Mouse (Mus musculus): ENCODE data around the gene Psph. TPM values are rescaled to one million over a fixed set of nuclear protein-coding genes. Genes with fewer than 3 reads are reported as not detected.

Gene Psph
- polyA plus RNA-seq, 1 experiment from 2014 or later = 61.2 TPM

DNA sequence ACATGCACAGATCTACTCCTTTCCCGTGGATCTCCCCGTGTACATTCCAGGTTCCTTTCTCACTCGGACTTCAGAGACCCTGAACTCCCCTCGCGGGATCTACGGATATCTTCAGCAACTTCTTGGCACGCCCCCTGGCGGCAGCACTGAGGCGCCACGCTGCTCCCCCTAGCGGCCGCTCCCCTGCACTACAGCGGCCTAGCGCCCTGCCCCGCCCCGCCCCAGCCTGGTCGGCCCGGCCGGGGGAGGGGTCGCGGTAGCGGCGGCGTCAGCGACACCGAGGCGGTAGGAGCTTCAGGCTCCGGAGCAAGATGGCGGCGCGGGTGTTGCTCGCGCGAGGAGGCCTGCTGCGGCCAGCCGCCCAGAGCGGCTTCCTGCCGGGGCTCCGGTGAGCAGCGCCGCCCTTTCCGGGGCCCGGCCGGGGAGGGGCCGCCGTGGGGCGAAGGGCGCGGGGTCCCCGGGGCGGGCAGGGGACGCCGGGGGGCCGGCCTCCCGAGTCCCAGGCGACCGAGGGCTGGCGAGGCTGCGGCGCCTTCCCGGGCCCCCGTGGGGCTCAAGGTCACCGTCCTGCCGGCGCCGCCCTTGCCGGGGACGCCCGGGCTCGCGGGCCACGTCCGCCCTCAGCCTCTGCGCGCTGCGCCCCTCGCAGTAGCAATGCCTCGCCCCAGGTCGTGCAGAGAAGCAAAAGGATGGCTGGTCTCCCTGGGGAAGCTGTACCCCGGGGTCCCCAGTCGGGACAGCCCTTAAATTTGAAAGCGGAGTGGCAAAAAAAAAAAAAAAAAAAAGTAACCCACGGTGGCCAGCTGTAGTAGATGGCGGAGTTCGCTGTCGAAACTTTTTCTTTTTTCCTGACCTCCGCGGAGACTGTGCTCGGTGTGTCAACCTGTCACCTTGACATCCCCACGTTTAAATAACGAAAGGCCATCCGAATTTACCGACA is 62.1 kb downstream of the Psph start, which contains the start of gene Nipsnap2:
Nipsnap2 (plus strand) TSS at position 230 of the 940 bp plus-strand sequence.
- Histone ChIP-seq H3K36me3 (ENCODE audit: control insufficient read depth, insufficient read depth, low read length) (0 out of 2 replicates have a peak, but pooled peaks cover 1% of the 10 kb centered on the region), H3K4me2 (ENCODE audit: low read length) (peak within 1 kb of the TSS; percentile 48), H3K4me3 (ENCODE audit: low read depth, low read length) (peak within 1 kb of the TSS; percentile 84), H3K9ac (ENCODE audit: low read length) (peak within 1 kb of the TSS; percentile 94), H3K27me3 (replicated peaks; ENCODE audit: control insufficient read depth, insufficient read depth, low read length) (no peaks in the 10 kb centered on the region), H3K4me1 (ENCODE audit: control insufficient read depth, insufficient read depth, low read length) (peaks cover 8% of the 10 kb centered on the region), H3K27ac (ENCODE audit: low read depth, low read length) (peak within 1 kb of the TSS; percentile 92), H3K9me3 (replicated peaks; ENCODE audit: control insufficient read depth, low read length) (no peaks in the 10 kb centered on the region)
- ATAC-seq = peak; percentile 97
- peak; percentile 90 for DNase-seq (ENCODE audit: low spot score)
- under 1% methylated on average over 75 of the region's 93 CpGs for WGBS

DNA sequence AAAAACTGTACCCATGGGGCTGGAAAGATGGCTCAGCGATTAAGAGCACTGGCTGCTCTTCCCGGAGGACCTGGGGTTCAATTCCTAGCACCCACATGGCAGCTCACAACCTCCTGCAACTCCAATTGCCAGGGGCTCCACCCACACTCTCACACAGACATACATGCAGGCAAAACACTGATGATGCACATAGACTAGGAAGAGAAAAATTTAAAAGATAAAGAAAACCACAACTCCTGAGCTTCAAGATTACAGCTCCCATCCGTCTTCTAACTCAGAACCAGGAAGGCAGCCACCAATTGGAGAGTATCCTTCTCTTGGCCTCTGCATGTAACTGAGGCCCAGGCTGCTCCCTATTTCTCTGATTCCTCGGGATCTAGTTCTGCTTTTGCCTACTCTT is 63.0 kb downstream of the Psph start:
- WGBS = 52% methylated on average over 4 of the region's 4 CpGs
- ATAC-seq (no peak), DNase-seq (ENCODE audit: low spot score) (no peak)
- H3K4me1 ChIP-seq (ENCODE audit: control insufficient read depth, insufficient read depth, low read length) = peaks cover 8% of the 10 kb centered on the region
- no peak overlapping the region; the same call in 1 of the 2 replicates for H3K9ac ChIP-seq (ENCODE audit: low read length)
- no peaks in the 10 kb centered on the region for H3K27me3 ChIP-seq (replicated peaks; ENCODE audit: control insufficient read depth, insufficient read depth, low read length)
- H3K4me2 ChIP-seq (ENCODE audit: low read length) = peak overlapping the region; percentile 48
- peaks cover 8% of the 10 kb centered on the region for H3K36me3 ChIP-seq (ENCODE audit: control insufficient read depth, insufficient read depth, low read length)
- H3K27ac ChIP-seq (ENCODE audit: low read depth, low read length) = no peak overlapping the region
- peak overlapping the region; percentile 84 for H3K4me3 ChIP-seq (ENCODE audit: low read depth, low read length)
- no peaks in the 10 kb centered on the region for H3K9me3 ChIP-seq (replicated peaks; ENCODE audit: control insufficient read depth, low read length)

DNA sequence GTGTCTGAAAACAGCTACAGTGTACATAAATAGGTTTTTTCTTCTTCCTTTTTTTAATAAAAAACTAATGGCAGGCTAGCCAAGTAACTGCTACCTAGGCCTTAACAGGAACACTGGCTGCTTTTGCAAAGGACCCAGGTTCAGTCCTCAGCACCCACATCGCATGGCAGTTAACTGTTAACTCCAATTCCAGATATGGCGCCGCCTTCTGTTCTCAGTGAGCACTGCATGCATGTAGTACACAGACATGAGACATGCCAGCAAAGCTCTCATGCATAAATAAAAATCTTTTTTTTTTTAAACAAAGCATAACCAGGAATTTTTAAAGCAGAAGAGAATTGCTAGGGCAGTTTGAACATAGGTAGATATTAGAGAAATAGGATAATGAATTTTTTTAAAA is 67.1 kb downstream of the Psph start:
- DNase-seq (ENCODE audit: low spot score) (no peak), ATAC-seq (no peak)
- no peaks in the 10 kb centered on the region for H3K9me3 ChIP-seq (replicated peaks; ENCODE audit: control insufficient read depth, low read length)
- peaks cover 34% of the 10 kb centered on the region for H3K36me3 ChIP-seq (ENCODE audit: control insufficient read depth, insufficient read depth, low read length)
- H3K4me2 ChIP-seq (ENCODE audit: low read length) = no peak overlapping the region
- 89% methylated on average over 3 of the region's 3 CpGs for WGBS
- no peak overlapping the region for H3K9ac ChIP-seq (ENCODE audit: low read length)
- no peaks in the 10 kb centered on the region for H3K27me3 ChIP-seq (replicated peaks; ENCODE audit: control insufficient read depth, insufficient read depth, low read length)
- H3K4me3 ChIP-seq (ENCODE audit: low read depth, low read length) = no peak overlapping the region
- H3K4me1 ChIP-seq (ENCODE audit: control insufficient read depth, insufficient read depth, low read length) = peaks cover 3% of the 10 kb centered on the region; the same call in 1 of the 2 replicates
- H3K27ac ChIP-seq (ENCODE audit: low read depth, low read length) = no peak overlapping the region

DNA sequence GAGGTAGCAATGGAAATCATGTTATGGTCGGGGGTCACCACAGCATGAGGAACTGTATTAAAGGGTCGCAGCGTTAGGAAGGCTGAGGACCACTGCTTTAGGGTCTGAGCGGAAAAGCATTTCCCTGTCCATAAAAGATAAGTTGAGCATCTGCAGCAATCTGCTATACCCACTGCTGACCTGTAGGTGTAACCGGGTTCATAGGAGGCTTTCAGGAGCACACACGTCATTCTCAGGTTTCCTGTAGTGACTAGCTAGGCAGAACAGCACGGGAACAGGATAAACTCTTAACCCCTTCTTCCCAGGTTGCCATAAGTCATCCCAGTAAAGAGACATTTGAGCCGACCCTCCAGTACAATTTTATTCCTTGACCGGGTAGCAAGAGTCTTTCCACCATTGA is 70.2 kb downstream of the Psph start:
- ATAC-seq (no peak), DNase-seq (ENCODE audit: low spot score) (no peak)
- H3K9me3 ChIP-seq (replicated peaks; ENCODE audit: control insufficient read depth, low read length) = no peaks in the 10 kb centered on the region
- H3K9ac ChIP-seq (ENCODE audit: low read length) = no peak overlapping the region
- H3K27me3 ChIP-seq (replicated peaks; ENCODE audit: control insufficient read depth, insufficient read depth, low read length) = no peaks in the 10 kb centered on the region
- no peak overlapping the region for H3K4me3 ChIP-seq (ENCODE audit: low read depth, low read length)
- H3K27ac ChIP-seq (ENCODE audit: low read depth, low read length) = no peak overlapping the region
- H3K36me3 ChIP-seq (ENCODE audit: control insufficient read depth, insufficient read depth, low read length) = peaks cover 34% of the 10 kb centered on the region
- 91% methylated on average over 9 of the region's 9 CpGs for WGBS
- no peak overlapping the region for H3K4me2 ChIP-seq (ENCODE audit: low read length)
- peaks cover 3% of the 10 kb centered on the region; the same call in 1 of the 2 replicates for H3K4me1 ChIP-seq (ENCODE audit: control insufficient read depth, insufficient read depth, low read length)

Other genes with a start within 250 kb of the Psph start
- gene Mmp17, start 203.3 kb downstream of the Psph start, polyA plus RNA-seq (2014; fragmentation: Nextera tagmentation; extraction: Ambion mirVana) = 7.9 and 9.8 TPM in 2 replicates
- 5.3 and 7.8 TPM in 2 replicates for gene Zfp11, start 117.3 kb downstream of the Psph start, polyA plus RNA-seq (2014; fragmentation: Nextera tagmentation; extraction: Ambion mirVana)
- not detected in 2 replicates for gene Sept14, start 78.9 kb downstream of the Psph start, polyA plus RNA-seq (2014; fragmentation: Nextera tagmentation; extraction: Ambion mirVana)
- gene Mrps17, start 72.0 kb downstream of the Psph start, polyA plus RNA-seq (2014; fragmentation: Nextera tagmentation; extraction: Ambion mirVana) = 231 and 240 TPM in 2 replicates
- 78.9 and 79.4 TPM in 2 replicates for gene Nipsnap2, start 62.4 kb downstream of the Psph start, polyA plus RNA-seq (2014; fragmentation: Nextera tagmentation; extraction: Ambion mirVana)
- 22.1 and 25.9 TPM in 2 replicates for gene Sumf2, start 59.5 kb upstream of the Psph start, polyA plus RNA-seq (2014; fragmentation: Nextera tagmentation; extraction: Ambion mirVana)
- gene Chchd2, start 100.0 kb upstream of the Psph start, polyA plus RNA-seq (2014; fragmentation: Nextera tagmentation; extraction: Ambion mirVana) = 1,049 and 1,237 TPM in 2 replicates
- 14.9 and 22.3 TPM in 2 replicates for gene Zbed5, start 108.3 kb upstream of the Psph start, polyA plus RNA-seq (2014; fragmentation: Nextera tagmentation; extraction: Ambion mirVana)
- gene Phkg1, start 111.1 kb upstream of the Psph start, polyA plus RNA-seq (2014; fragmentation: Nextera tagmentation; extraction: Ambion mirVana) = 0.09 and 0.11 TPM in 2 replicates
- 3.8 and 5.6 TPM in 2 replicates for gene Nupr1l, start 121.1 kb upstream of the Psph start, polyA plus RNA-seq (2014; fragmentation: Nextera tagmentation; extraction: Ambion mirVana)
- 21.1 and 28.5 TPM in 2 replicates for gene Vkorc1l1, start 154.5 kb upstream of the Psph start, polyA plus RNA-seq (2014; fragmentation: Nextera tagmentation; extraction: Ambion mirVana)
- 20.7 and 21.4 TPM in 2 replicates for gene Gusb, start 215.6 kb upstream of the Psph start, polyA plus RNA-seq (2014; fragmentation: Nextera tagmentation; extraction: Ambion mirVana)
- 36.9 and 38.2 TPM in 2 replicates for gene Asl, start 241.8 kb upstream of the Psph start, polyA plus RNA-seq (2014; fragmentation: Nextera tagmentation; extraction: Ambion mirVana)
- 50.7 and 51.2 TPM in 2 replicates for gene Crcp, start 241.8 kb upstream of the Psph start, polyA plus RNA-seq (2014; fragmentation: Nextera tagmentation; extraction: Ambion mirVana)